Mouse (Mus musculus) heart, embryonic 13.5 days (tissue): ENCODE results near the gene Tekt4. TPM values are rescaled to one million over a fixed set of nuclear protein-coding genes. Genes with fewer than 3 reads are reported as not detected.

Experiments used
- ATAC-seq: fragments of 200-750 bp; cut with Nextera tagmentation; 2 replicates; pipeline ENCODE4 v1.8.0; 2017; ENCODE audit warnings: moderate TSS enrichment; ENCODE audit not compliant: insufficient number of reproducible peaks, low FRiP score, low TSS enrichment; ENCODE audit errors: extremely low read depth
- H3K27ac ChIP-seq: fragments of 300-500 bp; sonication (generic); replicated peaks from 2 replicates; pipeline ENCODE4 v1.5.1; 2015; ENCODE audit warnings: moderate library complexity, mild to moderate bottlenecking, inconsistent platforms
- H3K27me3 ChIP-seq: fragments of 300-500 bp; sonication (generic); replicated peaks from 2 replicates; pipeline ENCODE4 v1.6.1; 2015; ENCODE audit warnings: mild to moderate bottlenecking, inconsistent platforms
- H3K36me3 ChIP-seq: fragments of 300-500 bp; sonication (generic); 2 replicates; pipeline ENCODE4 v1.6.1; 2015; ENCODE audit warnings: mild to moderate bottlenecking, inconsistent platforms
- H3K4me1 ChIP-seq: fragments of 300-500 bp; sonication (generic); 2 replicates; pipeline ENCODE4 v1.6.1; 2015; ENCODE audit warnings: inconsistent platforms
- H3K4me2 ChIP-seq: fragments of 300-500 bp; sonication (generic); 2 replicates; pipeline ENCODE4 v1.6.1; 2015; ENCODE audit warnings: inconsistent platforms, mild to moderate bottlenecking, moderate library complexity
- H3K4me3 ChIP-seq: fragments of 300-500 bp; sonication (generic); 2 replicates; pipeline ENCODE4 v1.5.1; 2015; ENCODE audit warnings: moderate library complexity, mild to moderate bottlenecking, inconsistent platforms
- H3K9ac ChIP-seq: fragments of 300-500 bp; sonication (generic); 2 replicates; pipeline ENCODE4 v1.6.1; 2015; ENCODE audit warnings: inconsistent platforms, mild to moderate bottlenecking, moderate library complexity
- H3K9me3 ChIP-seq: fragments of 300-500 bp; sonication (generic); 2 replicates; pipeline ENCODE4 v1.6.1; 2016; ENCODE audit warnings: inconsistent platforms
- WGBS: fragments of 180-500 bp; shearing (Covaris S2); methylation state at CpG from one replicate; pipeline ENCODE4 v1.1.7; 2015; ENCODE audit warnings: mixed read lengths; 5-methylcytosine and 5-hydroxymethylcytosine counted together
- polyA plus RNA-seq: library from polyadenylated mRNA; unstranded; fragments of >200 nt; fragmentation: Nextera tagmentation; extraction: Ambion mirVana; gene quantifications from 2 replicates; pipeline ENCODE4 v1.2.1, GENCODE M21; 2015

The Tekt4 gene
- polyA plus RNA-seq, 1 experiment from 2014 or later, result 0.23 TPM

GRCm38 (mm10) chr17:25432433-25433181 lies 21.8 kb upstream of the Tekt4 start:
- H3K27me3 ChIP-seq, result peaks cover 43% of the 10 kb centered on the region
- under 1% methylated on average over 53 of the region's 53 CpGs for WGBS
- H3K4me3 ChIP-seq, result peak overlapping the region; percentile 87
- H3K9me3 ChIP-seq, result no peaks in the 10 kb centered on the region
- no peak for ATAC-seq
- H3K27ac ChIP-seq, result peak overlapping the region; percentile 85
- peak overlapping the region; percentile 89 for H3K4me2 ChIP-seq
- peaks cover 67% of the 10 kb centered on the region for H3K4me1 ChIP-seq
- H3K9ac ChIP-seq, result peak overlapping the region; percentile 97
- peaks cover 10% of the 10 kb centered on the region for H3K36me3 ChIP-seq

GRCm38 (mm10) chr17:25433223-25433616 lies 21.2 kb upstream of the Tekt4 start:
- H3K4me1 ChIP-seq, result peaks cover 67% of the 10 kb centered on the region
- no peak for ATAC-seq
- H3K27me3 ChIP-seq, result peaks cover 43% of the 10 kb centered on the region
- peak overlapping the region; percentile 85 for H3K27ac ChIP-seq
- peak overlapping the region; percentile 97 for H3K9ac ChIP-seq
- peak overlapping the region; percentile 87 for H3K4me3 ChIP-seq
- 1% methylated on average over 40 of the region's 40 CpGs for WGBS
- H3K9me3 ChIP-seq, result no peaks in the 10 kb centered on the region
- H3K4me2 ChIP-seq, result peak overlapping the region; percentile 89
- peaks cover 9% of the 10 kb centered on the region for H3K36me3 ChIP-seq

DNA sequence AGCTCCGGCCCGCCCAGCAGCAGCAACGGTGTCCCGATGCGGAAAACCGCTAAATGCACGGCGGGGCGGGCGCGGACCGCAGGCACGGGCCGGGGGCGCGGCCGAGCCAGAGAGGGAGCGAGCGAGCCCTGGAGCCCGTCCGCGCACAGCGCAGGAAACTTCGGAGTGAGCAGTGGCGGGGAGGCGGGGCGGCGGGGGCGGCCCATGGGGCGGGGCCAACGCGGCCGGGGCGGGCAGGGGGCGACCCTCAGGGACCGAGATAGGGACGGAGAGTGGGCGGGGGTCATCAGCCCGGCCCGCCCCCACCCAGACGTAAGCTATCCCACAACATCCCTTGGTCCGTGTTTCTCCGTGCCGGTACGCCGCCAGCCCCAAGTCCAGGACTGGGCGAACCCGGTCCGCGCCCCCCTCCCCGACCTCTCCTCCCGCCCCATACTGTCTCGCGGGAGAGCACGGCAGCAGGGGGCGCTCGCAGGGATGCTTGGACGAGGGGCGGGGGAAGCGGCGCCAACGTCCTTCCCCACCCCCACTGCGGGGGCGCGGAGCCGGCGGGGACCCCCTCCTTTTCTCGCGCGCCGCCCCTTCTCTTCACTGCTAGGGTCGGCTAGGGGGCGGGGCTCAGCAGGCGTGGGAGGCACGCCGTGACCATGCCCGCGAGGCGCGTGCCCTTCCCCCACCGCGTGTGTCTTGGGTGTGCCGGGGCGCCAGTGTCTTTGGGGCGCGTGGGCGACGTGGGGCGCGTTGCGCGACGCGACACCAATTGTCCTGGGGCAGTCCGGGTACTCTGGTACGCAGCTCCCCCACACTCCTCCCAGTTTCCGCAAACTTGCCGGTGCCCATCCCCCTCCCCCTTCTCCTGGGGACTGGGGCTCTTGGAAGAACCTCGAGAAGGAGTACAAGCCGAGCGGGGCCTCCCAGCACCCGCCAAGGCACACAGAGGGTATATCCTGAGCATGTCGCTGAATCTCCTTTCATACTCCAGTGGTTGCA lies 20.5 kb upstream of the Tekt4 start, which contains the start of gene Cacna1h:
Gene Cacna1h (minus strand): TSS at position 167 of the 990 bp plus-strand sequence.
- peak; percentile 74 for ATAC-seq
- Histone ChIP-seq H3K9me3 (no peaks in the 10 kb centered on the region), H3K4me3 (peak within 1 kb of the TSS; percentile 87), H3K27me3 (peaks cover 39% of the 10 kb centered on the region), H3K9ac (peak within 1 kb of the TSS; percentile 97), H3K36me3 (peaks cover 2% of the 10 kb centered on the region; the same call in 1 of the 2 replicates), H3K27ac (peak within 1 kb of the TSS; percentile 85), H3K4me1 (peaks cover 65% of the 10 kb centered on the region), H3K4me2 (peak within 1 kb of the TSS; percentile 89)
- WGBS, result under 1% methylated on average over 101 of the region's 103 CpGs

GRCm38 (mm10) chr17:25441417-25441816 lies 13.0 kb upstream of the Tekt4 start:
- Histone ChIP-seq H3K4me1 (peaks cover 29% of the 10 kb centered on the region), H3K27ac (no peak overlapping the region), H3K4me2 (no peak overlapping the region), H3K27me3 (peaks cover under 1% of the 10 kb centered on the region; the same call in 1 of the 2 replicates), H3K9ac (no peak overlapping the region), H3K36me3 (no peaks in the 10 kb centered on the region), H3K4me3 (no peak overlapping the region), H3K9me3 (no peaks in the 10 kb centered on the region)
- WGBS, result 74% methylated on average over 6 of the region's 6 CpGs
- ATAC-seq, result no peak

GRCm38 (mm10) chr17:25442889-25443288 lies 11.5 kb upstream of the Tekt4 start:
- Histone ChIP-seq H3K9me3 (no peaks in the 10 kb centered on the region), H3K27ac (no peak overlapping the region), H3K27me3 (peaks cover 4% of the 10 kb centered on the region; the same call in 1 of the 2 replicates), H3K4me1 (peaks cover 26% of the 10 kb centered on the region), H3K4me3 (no peak overlapping the region), H3K9ac (no peak overlapping the region), H3K4me2 (no peak overlapping the region), H3K36me3 (no peaks in the 10 kb centered on the region)
- WGBS, result 58% methylated on average over 3 of the region's 3 CpGs
- ATAC-seq, result no peak

DNA sequence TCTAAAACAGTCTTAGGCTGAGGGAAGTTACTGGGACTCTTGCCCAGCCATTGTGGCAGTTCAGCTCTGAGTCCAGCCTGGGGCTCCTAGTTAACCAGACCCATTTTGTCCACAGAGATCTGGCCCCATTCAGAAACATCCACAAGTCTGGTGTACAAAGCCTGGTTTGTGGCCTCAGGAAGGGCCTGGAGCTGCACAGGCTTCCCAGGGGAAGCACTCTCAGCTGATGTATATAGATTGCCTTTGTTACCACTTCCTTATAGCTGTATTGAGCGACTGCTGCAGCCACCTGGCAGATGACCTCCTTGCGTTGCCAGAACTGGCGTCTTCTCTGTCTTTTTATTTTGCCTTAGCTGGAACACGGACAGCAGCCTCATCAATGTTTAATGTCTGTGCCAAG lies 9.3 kb upstream of the Tekt4 start:
- Histone ChIP-seq H3K4me3 (no peak overlapping the region), H3K4me1 (peaks cover 19% of the 10 kb centered on the region), H3K4me2 (no peak overlapping the region), H3K27me3 (peaks cover 9% of the 10 kb centered on the region; the same call in 1 of the 2 replicates), H3K27ac (no peak overlapping the region), H3K36me3 (no peaks in the 10 kb centered on the region), H3K9ac (0 out of 2 replicates have a peak overlapping the region, but pooled peaks have one; percentile 7), H3K9me3 (no peaks in the 10 kb centered on the region)
- 61% methylated on average over 4 of the region's 4 CpGs for WGBS
- ATAC-seq, result no peak

DNA sequence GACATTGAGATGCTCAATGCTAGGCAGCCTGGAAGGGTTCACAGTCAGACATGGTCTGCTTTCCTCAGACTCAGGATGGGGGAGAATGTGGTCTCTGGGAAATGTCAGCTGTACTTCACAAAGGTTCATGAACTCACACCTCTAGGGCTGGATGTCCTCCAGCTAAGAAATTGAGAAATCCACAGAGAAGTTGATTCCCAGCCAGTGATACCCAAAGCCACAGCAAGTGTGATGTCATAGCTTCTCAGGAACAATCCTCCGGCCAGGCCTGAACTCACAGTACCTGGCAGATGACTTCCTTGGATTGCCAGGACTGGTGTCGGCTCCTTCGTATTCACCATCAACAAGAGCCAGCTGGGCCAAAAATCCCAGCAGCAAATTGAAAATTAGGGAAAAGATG lies 8.6 kb upstream of the Tekt4 start:
- no peak for ATAC-seq
- H3K36me3 ChIP-seq, result no peaks in the 10 kb centered on the region
- peaks cover 24% of the 10 kb centered on the region for H3K4me1 ChIP-seq
- H3K27me3 ChIP-seq, result peaks cover 9% of the 10 kb centered on the region; the same call in 1 of the 2 replicates
- no peak overlapping the region for H3K9ac ChIP-seq
- no peak overlapping the region for H3K4me2 ChIP-seq
- H3K9me3 ChIP-seq, result no peaks in the 10 kb centered on the region
- H3K4me3 ChIP-seq, result no peak overlapping the region
- 80% methylated on average over 3 of the region's 3 CpGs for WGBS
- H3K27ac ChIP-seq, result no peak overlapping the region

DNA sequence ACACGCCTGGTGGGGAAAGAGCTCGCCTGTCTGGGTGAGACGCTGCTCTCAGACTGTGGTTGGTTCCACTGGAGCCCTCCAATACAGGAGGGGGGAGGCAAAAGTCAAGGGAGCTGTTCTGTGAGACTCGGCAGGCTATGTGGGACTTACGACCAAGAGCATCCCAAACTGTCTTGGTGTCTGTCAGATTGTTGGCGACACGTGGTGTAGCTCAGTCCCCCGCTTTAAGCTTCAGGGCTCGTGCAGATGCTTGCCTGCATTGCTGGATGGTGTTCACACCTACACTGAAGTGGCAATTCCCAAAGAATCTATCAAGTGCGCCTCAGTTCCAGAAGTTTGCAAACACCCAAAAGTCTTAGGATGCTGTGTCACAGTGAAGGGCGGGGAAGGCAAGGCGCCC lies 6.5 kb upstream of the Tekt4 start:
- no peak for ATAC-seq
- peaks cover 9% of the 10 kb centered on the region; the same call in 1 of the 2 replicates for H3K27me3 ChIP-seq
- WGBS, result 64% methylated on average over 12 of the region's 12 CpGs

GRCm38 (mm10) chr17:25450329-25450728 lies 4.1 kb upstream of the Tekt4 start:
- no peak overlapping the region for H3K27ac ChIP-seq
- H3K4me3 ChIP-seq, result no peak overlapping the region
- ATAC-seq, result no peak
- no peak overlapping the region for H3K4me2 ChIP-seq
- H3K4me1 ChIP-seq, result peaks cover 15% of the 10 kb centered on the region
- no peaks in the 10 kb centered on the region for H3K9me3 ChIP-seq
- H3K36me3 ChIP-seq, result no peaks in the 10 kb centered on the region
- peaks cover 9% of the 10 kb centered on the region; the same call in 1 of the 2 replicates for H3K27me3 ChIP-seq
- H3K9ac ChIP-seq, result no peak overlapping the region; the same call in 1 of the 2 replicates
- 52% methylated on average over 4 of the region's 4 CpGs for WGBS

More for the DNA sequence above, 6.5 kb upstream of the Tekt4 start:
- Histone ChIP-seq H3K36me3 (no peaks in the 10 kb centered on the region), H3K4me1 (peaks cover 24% of the 10 kb centered on the region), H3K27ac (no peak overlapping the region), H3K9ac (no peak overlapping the region), H3K9me3 (no peaks in the 10 kb centered on the region), H3K4me3 (no peak overlapping the region), H3K4me2 (no peak overlapping the region)

- H3K36me3 ChIP-seq, result no peaks in the 10 kb centered on the region
- no peak for ATAC-seq
- no peaks in the 10 kb centered on the region for H3K9me3 ChIP-seq
- no peak overlapping the region for H3K4me2 ChIP-seq
- no peak overlapping the region for H3K4me3 ChIP-seq
- no peak overlapping the region for H3K9ac ChIP-seq
- peaks cover 5% of the 10 kb centered on the region; the same call in 1 of the 2 replicates for H3K27me3 ChIP-seq
- H3K27ac ChIP-seq, result no peak overlapping the region
- WGBS, result 73% methylated on average over 5 of the region's 5 CpGs
- peaks cover 15% of the 10 kb centered on the region for H3K4me1 ChIP-seq
Measured at GRCm38 (mm10) chr17:25452246-25452965, 2.0 kb upstream of the Tekt4 start.
